Mouse (Mus musculus) cortical plate, adult 2 months (tissue): ENCODE data around the gene Zpr1. TPM values are rescaled to one million over a fixed set of nuclear protein-coding genes. Genes with fewer than 3 reads are reported as not detected.
A peak's percentile ranks its signal among the peaks of the same experiment; 100 is the strongest.

Source experiments
- H3K27ac ChIP-seq: fragments of 200-500 bp; 2 replicates; pipeline ENCODE4 v1.5.1; 2012; ENCODE audit warnings: low read length, control low read depth, inconsistent platforms; ENCODE audit not compliant: insufficient read depth
- H3K4me1 ChIP-seq: fragments of 200-500 bp; 2 replicates; pipeline ENCODE4 v1.6.1; 2011; ENCODE audit warnings: low read length; ENCODE audit not compliant: control insufficient read depth, insufficient read depth
- H3K4me3 ChIP-seq: fragments of 200-500 bp; 2 replicates; pipeline ENCODE4 v1.5.1; 2011; ENCODE audit warnings: mild to moderate bottlenecking, low read length, control low read depth; ENCODE audit not compliant: insufficient read depth
- CTCF ChIP-seq: fragments of 200-500 bp; IDR thresholded peaks from 2 replicates; pipeline ENCODE4 v1.5.1; 2011; ENCODE audit warnings: mild to moderate bottlenecking, control low read depth, low read length; ENCODE audit not compliant: insufficient read depth; ENCODE audit errors: extremely low read depth
- POLR2A ChIP-seq: fragments of 200-500 bp; IDR thresholded peaks from 2 replicates; pipeline ENCODE4 v1.6.1; 2011; ENCODE audit warnings: mild to moderate bottlenecking, low read length, control low read depth; ENCODE audit not compliant: insufficient read depth; ENCODE audit errors: extremely low read depth
- polyA plus RNA-seq: library from polyadenylated mRNA; depleted of rRNA; stranded (reverse); fragments of >200 nt; gene quantifications from 2 replicates; pipeline ENCODE4 v1.2.3, GENCODE M21; 2012; rRNA removed

Zpr1 gene
- polyA plus RNA-seq, result 42.2 and 43.5 TPM in 2 replicates

DNA sequence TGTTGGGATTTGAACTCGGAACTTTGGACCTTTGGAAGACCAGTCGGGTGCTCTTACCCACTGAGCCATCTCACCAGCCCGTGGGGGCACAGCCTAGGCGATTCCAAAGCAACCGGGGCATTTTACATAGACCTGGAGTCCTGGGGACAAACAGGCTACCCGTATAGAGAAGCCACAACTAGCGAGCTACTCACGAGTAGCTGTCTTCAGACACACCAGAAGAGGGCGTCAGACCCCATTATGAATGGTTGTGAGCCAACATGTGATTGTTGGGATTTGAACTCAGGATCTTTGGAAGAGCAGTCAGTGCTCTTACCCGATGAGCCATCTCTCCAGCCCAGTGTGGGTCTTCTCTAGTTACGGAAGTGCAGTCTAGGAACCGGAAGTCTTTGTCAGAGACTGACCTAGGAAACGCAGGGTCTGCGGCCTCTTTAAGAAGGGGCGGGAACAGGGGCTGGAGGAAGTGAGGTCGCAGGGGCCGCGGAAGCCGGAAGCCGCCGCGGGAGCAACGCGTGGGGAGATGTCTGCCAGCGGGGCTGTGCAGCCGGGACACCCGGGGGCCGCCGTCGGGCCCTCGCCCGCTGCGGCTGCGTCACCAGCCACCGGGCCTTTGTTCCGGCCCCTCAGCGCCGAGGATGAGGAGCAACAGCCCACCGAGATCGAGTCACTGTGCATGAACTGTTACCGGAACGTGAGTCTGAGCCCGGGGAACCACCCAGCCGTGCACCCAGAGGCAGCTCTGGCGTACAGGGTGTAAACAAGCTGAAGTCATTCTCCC is at the start of gene Zpr1:
Gene Zpr1 (plus strand): TSS at position 388 of the 778 bp plus-strand sequence.
- H3K4me1 ChIP-seq, result no peaks in the 10 kb centered on the region
- peak within 1 kb of the TSS; percentile 66 for H3K4me3 ChIP-seq
- H3K27ac ChIP-seq, result 0 out of 2 replicates have a peak within 1 kb of the TSS, but pooled peaks have one; percentile 1
- no peak; the same call in none of the 2 replicates for TF ChIP-seq POLR2A
- no peak for TF ChIP-seq CTCF

DNA sequence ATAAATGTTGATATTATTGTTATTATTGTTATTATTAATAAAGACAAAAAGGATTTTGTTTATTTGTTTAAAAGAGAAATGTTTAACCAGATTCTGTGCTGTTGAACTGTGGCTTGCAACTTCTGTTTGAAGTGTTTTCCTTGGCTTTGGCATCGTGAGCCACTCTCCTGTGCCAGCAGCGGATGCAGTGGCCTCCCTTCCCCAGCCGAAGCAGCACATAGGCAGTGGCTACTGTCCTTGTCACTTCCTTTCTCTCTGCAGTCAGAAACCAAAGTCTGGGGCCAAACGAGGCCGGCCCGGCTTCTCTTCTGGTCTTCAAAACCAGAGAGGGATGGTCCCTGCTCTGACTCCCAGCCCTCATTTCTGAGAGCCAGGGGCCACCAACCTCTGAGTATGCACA is 49.8 kb upstream of the Zpr1 start:
- no peaks in the 10 kb centered on the region for H3K4me1 ChIP-seq
- H3K4me3 ChIP-seq, result no peak overlapping the region
- TF ChIP-seq POLR2A (no peak), CTCF (no peak)
- H3K27ac ChIP-seq, result no peak overlapping the region

- no peaks in the 10 kb centered on the region for H3K4me1 ChIP-seq
- H3K27ac ChIP-seq, result no peak overlapping the region
- H3K4me3 ChIP-seq, result no peak overlapping the region
- TF ChIP-seq CTCF, result no peak
- TF ChIP-seq POLR2A, result no peak
Observed at GRCm38 (mm10) chr9:46224101-46224500, 48.8 kb upstream of the Zpr1 start.

DNA sequence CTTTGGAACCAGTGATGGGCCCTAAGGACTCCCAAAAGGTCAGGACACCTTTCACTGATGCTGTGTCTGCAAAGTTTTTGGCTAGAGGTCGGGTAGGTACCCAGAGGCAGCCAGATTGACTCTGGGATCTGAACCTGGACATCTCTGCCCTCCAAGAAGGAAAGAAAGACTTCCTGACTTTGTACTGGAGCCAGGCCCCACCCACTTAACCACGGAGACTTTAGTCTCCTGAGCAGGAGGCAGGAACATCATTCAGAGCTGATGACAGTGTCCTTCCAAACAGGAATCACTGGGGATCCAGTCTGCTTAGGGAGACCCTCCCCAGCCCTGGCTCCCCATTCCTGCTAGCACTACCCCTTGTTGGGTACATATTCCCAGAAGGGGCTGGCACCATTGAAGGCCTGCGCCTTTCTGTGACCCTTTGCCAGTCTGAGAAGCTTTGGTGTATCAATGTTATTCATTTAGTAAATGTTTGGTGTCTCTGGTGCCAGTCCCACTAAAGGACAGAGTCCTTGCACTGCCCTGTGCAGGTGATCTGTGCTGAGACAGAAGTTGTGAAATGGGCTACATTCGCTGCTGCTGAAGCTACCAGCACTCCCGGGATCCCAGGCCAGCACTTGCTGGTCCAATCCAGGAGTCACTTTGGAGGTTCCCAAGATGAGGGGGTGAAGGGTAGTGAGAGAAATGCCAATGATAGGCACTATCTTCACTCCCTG is 47.8 kb upstream of the Zpr1 start:
- TF ChIP-seq CTCF, result no peak
- no peak for TF ChIP-seq POLR2A
- Histone ChIP-seq H3K4me1 (no peaks in the 10 kb centered on the region), H3K4me3 (no peak overlapping the region), H3K27ac (no peak overlapping the region)

GRCm38 (mm10) chr9:46227064-46227614 is 45.7 kb upstream of the Zpr1 start:
- Histone ChIP-seq H3K4me3 (no peak overlapping the region), H3K4me1 (no peaks in the 10 kb centered on the region), H3K27ac (no peak overlapping the region)
- TF ChIP-seq CTCF, result no peak
- TF ChIP-seq POLR2A, result no peak

- no peak within 1 kb of the TSS; the same call in 1 of the 2 replicates for H3K4me3 ChIP-seq
- TF ChIP-seq CTCF (no peak), POLR2A (no peak)
Observed at GRCm38 (mm10) chr9:46228491-46228890, 44.4 kb upstream of the Zpr1 start, which contains the start of gene Apoa1. Apoa1 (plus strand) TSS chr9:46228580.

GRCm38 (mm10) chr9:46229573-46230449 is 43.1 kb upstream of the Zpr1 start:
- peak overlapping the region; percentile 44 for H3K4me3 ChIP-seq
- no peak overlapping the region for H3K27ac ChIP-seq
- H3K4me1 ChIP-seq, result no peaks in the 10 kb centered on the region
- TF ChIP-seq CTCF, result peak; percentile 65
- peak; percentile 73; the same call in 1 of the 2 replicates for TF ChIP-seq POLR2A

More at GRCm38 (mm10) chr9:46228491-46228890, 44.4 kb upstream of the Zpr1 start, which contains the start of gene Apoa1:
- no peak within 1 kb of the TSS for H3K27ac ChIP-seq
- H3K4me1 ChIP-seq, result no peaks in the 10 kb centered on the region

DNA sequence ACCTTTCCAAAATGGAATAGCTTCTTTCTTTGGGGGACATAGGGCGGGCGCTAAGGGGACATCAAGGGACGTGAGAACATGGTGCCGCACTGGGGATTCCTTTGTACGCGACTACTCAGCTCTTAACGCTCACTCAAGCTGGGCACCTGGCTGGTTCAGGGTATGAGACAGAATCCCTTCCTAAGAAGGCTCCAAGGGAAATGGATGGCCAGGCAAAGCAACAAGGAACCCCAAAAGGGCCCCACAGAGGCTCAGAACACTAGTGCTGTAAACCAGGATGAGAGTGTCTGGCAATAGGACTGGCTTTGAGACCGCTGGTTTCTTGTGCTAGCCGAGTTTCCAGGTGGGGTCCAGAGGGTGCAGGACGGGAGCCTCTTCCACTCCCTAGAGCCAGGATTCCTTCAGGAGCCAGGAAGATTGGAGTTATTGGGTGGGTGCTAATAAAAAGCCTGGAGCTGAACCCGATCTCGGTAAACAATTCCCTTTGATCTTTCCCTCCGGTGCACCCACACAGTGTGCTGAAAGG is 42.4 kb upstream of the Zpr1 start:
- H3K4me3 ChIP-seq, result peak overlapping the region; percentile 44
- TF ChIP-seq CTCF (no peak), POLR2A (no peak)
- H3K4me1 ChIP-seq, result no peaks in the 10 kb centered on the region
- H3K27ac ChIP-seq, result no peak overlapping the region

DNA sequence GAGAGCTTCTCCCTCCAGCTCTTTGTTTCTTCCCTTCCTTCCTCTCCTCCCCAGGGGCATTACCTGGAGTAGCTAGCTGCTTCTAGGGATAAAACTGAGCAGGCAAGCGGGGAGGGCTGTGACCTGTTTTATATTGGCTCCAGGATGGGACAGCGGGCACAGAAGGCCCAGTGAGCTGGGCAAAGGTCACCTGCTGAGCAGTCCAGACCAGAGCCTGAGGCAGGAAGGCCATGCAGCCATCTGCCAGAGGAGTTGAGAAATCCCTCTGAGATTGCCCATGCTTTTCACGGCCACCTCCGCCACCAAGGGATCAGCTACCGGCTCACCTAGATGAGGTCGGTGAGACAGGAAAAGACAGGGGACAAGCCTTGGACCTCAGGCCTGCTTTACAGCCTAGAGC is 37.7 kb upstream of the Zpr1 start:
- no peak for TF ChIP-seq CTCF
- no peak for TF ChIP-seq POLR2A
- no peak overlapping the region for H3K4me3 ChIP-seq
- no peak overlapping the region for H3K27ac ChIP-seq
- H3K4me1 ChIP-seq, result no peaks in the 10 kb centered on the region

DNA sequence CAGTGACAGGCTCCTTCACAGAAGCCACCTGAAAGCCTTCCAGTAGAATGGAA is 37.4 kb upstream of the Zpr1 start, which contains the start of gene Apoc3:
Gene Apoc3 (minus strand): TSS at position 41 of the 53 bp plus-strand sequence.
- no peak within 1 kb of the TSS for H3K27ac ChIP-seq
- H3K4me3 ChIP-seq, result no peak within 1 kb of the TSS
- no peaks in the 10 kb centered on the region for H3K4me1 ChIP-seq
- TF ChIP-seq POLR2A (no peak), CTCF (no peak)
